Mouse (Mus musculus) naive thymus-derived CD4-positive, alpha-beta T cell, adult 2 months (primary cell): ENCODE measurements around the gene Atxn3.

Experiments used
- DNase-seq: peaks from one replicate; pipeline ENCODE4 v3.0.0-alpha.2; 2011; ENCODE audit warnings: low read depth

Atxn3 gene

DNA sequence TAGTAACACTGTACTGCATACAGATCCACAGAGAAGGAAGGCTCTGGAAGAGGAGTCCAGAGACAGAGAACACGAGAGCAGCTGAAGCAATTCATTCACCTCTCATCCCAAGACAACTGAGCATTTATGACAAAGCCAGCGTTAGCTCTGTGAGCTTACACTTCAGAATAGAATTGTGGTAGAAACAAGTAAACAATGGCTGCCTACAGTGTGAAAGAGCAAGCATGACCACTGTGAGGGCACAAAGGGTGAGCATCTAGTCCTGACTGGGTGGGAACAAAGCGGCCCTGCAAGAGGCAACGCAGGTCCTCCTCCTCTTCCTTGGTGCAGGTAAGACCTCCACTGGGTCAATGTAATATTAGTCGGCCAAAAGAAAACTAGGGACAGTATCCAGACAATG, 67.0 kb downstream of the Atxn3 start:
- DNase-seq, result no peak

DNA sequence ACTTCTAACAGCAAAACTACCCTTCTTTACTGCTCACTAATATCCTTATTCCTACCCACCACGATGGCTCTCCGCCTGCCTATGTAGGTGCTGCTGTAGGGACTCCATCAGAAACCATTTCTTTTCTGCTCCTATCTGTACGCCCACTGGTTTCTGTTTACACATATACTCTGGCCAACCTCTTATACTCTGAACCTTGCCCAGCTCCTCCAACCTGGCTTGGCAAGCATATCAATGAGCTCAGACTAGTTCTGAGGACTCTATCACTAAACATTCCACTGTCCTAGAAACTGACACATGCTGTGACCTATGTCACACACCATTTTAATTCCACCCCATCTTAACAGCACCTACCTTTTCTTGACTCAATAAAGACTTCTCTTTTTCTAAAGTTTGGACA, 68.7 kb downstream of the Atxn3 start:
- no peak for DNase-seq

DNA sequence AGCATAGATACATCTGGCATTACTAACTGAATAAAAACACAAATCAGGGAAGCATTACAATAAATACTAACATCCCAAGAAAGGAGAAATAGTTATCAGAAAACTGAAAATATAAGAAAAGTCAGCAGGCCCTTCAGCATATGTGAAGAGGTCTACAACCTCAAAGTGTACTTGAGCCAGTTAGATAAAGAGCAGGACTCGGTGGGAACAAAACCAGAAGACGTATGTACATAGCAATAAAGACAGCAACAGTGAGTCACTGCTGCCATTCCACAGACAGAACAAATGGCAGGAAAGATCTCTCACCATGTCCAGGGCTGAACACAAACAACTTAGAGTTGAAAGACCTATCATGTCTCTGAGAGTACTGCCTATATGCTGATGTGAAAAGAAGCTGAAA, 69.7 kb downstream of the Atxn3 start:
- no peak for DNase-seq

DNA sequence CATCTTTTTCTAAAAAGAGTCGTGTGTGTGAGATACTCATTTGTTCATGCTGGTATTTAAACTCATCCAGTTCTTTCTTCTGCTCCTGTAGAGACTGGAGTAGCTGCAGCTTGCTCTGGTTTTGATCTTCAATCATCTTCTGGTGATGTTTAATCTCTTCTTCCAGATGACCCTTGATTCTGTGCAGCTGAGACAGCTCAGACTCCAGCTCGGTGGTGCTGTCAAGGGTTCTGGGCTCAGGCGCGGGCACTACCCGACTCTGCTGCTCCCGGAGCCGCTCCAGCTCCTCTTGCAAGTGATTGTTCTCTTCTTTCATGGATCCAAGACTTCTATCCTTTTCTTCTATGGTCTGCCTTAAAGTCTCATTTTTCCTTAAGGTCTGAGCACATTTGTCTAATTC, 73.1 kb downstream of the Atxn3 start:
- DNase-seq, result no peak

DNA sequence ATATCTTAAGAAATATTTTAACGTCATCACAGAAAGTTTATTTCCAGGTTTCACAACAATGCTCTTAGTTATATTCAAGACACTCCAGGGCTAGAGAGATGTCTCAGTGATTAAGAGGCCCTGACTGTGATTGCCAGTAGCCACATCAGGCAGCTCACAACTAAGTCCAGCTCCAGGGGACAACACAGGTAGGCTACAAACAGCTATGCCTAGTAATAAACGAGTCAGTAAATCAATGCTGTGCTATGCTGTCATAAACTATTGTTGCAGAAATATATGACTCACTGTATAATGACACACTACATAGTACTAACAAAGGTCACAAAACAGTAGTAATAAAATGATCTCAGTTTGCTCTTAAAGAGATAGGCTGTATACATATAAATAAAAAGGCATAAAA, 81.7 kb downstream of the Atxn3 start:
- DNase-seq, result no peak

DNA sequence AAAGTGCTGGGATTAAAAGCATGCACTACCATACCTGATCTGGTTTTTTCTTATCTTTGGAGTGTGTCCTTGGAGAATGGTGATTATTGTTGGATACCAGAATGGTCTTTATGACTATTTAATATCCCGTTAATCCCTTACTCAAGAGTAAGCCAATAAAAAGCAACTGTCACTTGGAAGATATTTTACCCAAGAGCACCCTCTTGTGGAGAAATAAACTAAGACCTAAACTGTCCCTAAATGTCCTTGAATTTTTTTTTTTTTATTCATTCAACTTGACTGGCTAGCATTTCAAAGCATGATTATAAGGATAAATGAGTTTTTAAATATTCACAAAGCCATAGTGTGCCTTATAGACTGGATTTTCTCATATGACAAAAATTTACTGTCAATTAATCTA, 82.9 kb downstream of the Atxn3 start:
- DNase-seq, result peak; percentile 56
